Mouse (Mus musculus) ovary, postnatal 36 days (tissue): ENCODE data around the gene C1qtnf6.

Experiments used
- DNase-seq: peaks from one replicate; pipeline ENCODE4 v3.0.0; 2022; ENCODE audit warnings: low spot score, mixed read lengths

C1qtnf6 gene

GRCm38 (mm10) chr15:78530671-78531450 is at the start of gene C1qtnf6:
TSS of gene C1qtnf6 (minus strand) at chr15:78531416.
- DNase-seq, result peak; percentile 57

- DNase-seq, result no peak
Observed at GRCm38 (mm10) chr15:78576284-78576810, 45.1 kb upstream of the C1qtnf6 start.

DNA sequence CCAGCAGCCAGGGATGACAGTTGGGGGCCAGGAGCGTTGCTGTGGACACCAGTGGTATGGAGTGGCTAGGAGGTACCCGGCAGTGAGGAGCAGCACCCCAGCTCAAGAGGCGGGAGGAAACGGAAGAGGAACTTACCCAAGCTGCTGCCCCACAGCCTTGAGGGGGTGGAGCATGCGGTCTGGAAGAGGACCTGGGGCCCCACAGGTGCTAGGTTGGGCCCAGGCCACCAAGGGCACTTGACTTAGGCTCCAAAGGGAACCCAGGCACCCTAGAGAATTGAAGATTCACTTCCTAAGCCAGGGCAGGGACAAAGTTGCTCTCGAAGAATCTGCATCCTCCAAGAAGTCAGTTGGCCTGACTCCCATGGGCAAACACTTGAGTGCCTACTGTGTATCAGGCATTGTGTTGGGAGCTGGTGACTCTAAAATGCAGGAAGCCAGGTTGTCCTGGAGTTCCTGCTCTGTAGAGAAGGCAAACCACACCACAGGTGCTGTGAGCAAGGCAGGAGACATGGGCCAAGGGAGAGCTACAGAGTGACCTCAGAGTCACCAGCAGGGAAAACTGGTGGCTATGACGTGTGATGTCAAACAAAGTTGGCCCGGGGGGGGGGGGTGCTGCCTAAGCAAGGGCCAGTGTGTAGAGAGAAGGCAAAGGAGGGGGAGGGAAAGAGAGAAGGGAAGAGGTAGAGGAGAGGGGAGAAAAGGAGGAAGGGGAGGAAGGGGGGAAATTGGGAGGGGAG is 41.6 kb upstream of the C1qtnf6 start, which contains the start of gene Rac2:
Rac2 (minus strand) TSS at position 126 of the 740 bp plus-strand sequence.
- DNase-seq, result no peak

DNA sequence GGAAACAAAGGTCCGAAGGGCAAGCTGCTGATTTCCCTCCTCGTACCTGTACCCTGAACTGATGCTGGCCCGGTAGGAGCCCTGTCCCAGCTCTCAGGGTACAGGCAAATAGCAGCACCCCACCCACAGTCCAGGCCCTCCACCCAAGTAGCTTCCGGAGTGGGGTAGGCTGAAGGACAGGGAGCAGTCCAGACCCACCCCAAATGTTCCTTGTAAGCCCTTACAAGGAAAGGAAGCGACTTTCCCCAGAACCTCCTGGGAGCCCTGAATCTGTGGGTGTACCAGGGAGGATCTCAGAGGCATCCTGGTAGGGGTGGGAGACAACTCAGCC is 41.0 kb upstream of the C1qtnf6 start:
- DNase-seq, result no peak

DNA sequence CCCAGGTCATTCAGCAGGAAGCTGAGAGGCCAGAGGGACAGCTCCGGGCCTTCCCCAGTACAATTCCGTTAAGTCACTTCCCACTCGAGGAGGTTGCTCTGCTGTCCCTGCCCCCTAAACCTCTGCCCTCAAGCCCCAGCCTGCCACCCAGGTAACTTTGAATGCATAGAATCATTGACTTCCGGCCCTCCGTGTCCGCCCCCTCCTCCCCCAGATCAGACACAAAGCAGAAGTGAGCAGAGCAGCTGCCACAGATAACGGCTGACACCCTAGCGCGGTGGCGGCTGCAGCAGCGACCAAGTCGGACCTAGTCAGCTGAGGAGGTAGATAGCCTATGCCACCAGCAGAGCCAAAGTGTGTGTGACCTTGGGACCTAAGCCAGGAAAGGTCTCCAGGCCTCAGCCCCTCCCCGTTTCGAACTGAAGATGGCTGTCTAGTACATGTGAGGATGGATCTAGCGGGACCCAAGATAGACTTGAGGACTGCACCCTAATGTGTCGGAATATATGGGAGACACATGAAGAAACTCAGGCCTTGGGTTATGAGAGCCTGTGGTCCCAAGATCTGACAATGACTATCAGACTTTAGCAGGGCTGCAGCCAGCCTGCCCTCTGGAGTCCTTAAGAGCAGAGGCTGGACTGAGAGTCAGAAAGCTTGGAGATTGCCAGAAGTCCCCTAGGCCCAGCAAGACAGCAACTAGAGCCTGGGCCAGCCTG is 40.5 kb upstream of the C1qtnf6 start:
- DNase-seq, result no peak

- no peak for DNase-seq
Observed at GRCm38 (mm10) chr15:78570170-78570569, 39.0 kb upstream of the C1qtnf6 start.

- no peak for DNase-seq
Observed at GRCm38 (mm10) chr15:78567608-78568120, 36.4 kb upstream of the C1qtnf6 start.

DNA sequence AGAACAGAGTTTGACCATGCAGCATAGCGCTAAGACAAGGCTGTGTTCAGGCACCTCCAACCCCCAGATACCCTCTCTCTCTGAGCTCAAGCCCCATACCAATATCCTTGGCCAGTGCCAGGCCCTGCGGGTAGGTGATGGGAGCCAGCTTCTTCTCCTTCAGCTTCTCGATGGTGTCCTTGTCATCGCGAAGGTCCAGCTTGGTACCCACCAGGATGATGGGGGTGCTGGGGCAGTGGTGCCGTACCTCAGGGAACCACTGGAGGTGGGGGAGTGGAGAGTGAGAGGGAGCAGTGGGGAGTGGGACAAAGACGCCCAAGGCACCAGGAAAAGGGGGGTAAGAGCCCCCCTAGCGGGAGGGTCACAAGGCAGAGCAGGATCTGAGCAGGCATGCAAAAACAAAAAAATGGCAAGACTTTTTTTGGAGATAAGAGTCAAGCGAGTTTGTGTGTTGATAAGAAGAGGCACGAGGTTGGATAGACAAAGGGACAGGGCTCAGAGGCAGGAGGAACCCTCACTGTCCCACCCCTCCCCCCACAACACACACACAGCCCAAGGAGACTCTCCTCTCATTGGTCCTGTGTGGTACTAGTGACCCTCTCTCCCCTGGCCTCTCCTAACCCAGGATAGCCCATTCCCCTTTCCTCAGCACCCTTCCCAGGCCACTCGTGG is 33.7 kb upstream of the C1qtnf6 start:
- no peak for DNase-seq

GRCm38 (mm10) chr15:78563937-78564336 is 32.7 kb upstream of the C1qtnf6 start:
- DNase-seq, result no peak

- DNase-seq, result no peak
Observed at GRCm38 (mm10) chr15:78563344-78563743, 32.1 kb upstream of the C1qtnf6 start.

DNA sequence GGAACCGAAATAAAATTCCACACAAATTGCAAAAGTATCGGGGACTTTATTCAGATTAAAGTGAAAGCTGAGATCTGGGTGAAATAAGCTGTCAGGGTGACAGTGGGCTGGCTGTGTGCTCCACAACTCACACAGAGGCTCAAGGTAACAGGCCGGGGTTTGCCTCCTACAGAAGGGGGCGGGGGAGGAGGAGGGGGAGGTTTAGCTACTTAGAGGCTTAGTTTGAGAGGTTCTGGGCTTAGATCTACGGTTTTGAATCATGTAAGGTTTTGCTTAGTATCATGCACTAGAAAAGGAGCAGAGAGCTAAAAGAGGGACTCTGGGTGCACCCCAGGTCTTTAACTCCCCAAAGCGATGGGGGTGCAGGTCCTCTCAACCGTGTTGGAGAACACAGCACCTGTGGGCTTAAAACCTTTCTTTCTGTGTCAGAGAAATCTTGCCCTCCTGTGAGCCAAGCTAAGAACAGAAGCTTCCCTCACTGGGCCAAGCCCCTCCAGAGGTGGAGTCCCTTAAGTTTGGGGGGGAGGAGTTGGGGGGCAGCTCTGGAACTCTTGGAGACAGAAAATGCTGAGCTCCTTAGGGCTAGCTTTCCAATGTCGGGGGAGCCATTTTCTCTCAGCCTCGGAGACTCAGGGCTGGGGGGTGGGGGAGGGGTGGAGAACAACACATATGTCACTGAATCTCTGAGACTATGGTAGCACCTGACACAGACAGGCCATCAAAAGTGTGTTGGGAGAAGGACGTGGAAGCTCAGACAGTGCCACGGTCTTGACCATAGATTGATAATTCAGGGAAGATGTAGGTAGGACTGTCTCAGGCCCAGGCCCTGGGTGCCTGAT is 28.1 kb upstream of the C1qtnf6 start:
- DNase-seq, result no peak

GRCm38 (mm10) chr15:78557693-78558535 is 26.7 kb upstream of the C1qtnf6 start:
- DNase-seq, result no peak

- no peak for DNase-seq
Observed at GRCm38 (mm10) chr15:78554545-78555313, 23.5 kb upstream of the C1qtnf6 start.

- DNase-seq, result no peak
Observed at GRCm38 (mm10) chr15:78549189-78549734, 18.0 kb upstream of the C1qtnf6 start.

DNA sequence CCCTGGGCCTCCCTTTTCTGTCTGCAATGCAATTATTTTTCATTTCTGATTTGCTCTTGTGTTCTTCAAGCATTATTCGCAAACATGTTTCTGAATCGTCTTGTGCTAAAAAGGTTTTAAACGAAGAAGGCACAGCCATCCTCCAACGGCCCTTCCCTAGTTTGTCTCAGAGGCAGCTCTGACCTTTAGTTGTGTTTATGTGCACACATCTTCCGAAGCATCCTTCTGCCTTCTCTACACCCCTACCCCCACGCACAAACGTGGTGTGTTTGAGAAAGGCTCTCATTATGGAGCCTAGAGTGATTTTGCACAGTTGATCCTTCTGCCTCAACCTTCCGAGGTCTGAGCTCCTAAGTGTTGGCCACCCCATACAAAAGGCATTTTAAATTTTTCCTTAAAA is 17.5 kb upstream of the C1qtnf6 start:
- DNase-seq, result no peak

DNA sequence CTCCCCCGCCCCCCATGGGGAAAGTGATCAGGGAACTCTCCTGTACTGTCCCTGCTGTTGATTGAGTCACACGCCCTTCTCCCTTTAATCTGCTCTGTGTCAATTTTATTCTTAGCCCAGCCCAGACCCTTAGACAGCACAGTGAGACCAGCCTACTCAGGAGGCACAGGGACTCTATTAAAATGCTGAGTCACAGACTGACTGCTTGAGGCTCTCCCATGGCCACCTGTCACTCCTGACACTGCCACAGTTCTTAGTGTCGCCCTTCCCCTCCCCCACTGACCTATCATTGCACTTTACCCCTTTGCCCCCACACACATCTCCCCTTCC is 17.1 kb upstream of the C1qtnf6 start:
- DNase-seq, result no peak

- peak; percentile 42 for DNase-seq
Observed at GRCm38 (mm10) chr15:78547415-78548335, 16.5 kb upstream of the C1qtnf6 start.

GRCm38 (mm10) chr15:78546060-78546459 is 14.8 kb upstream of the C1qtnf6 start:
- DNase-seq, result no peak
